Mouse (Mus musculus): Measurements from ENCODE around the gene Crybb1. TPM values are rescaled to one million over a fixed set of nuclear protein-coding genes. Genes with fewer than 3 reads are reported as not detected.

The Crybb1 gene
- polyA plus RNA-seq, 1 experiment from 2014 or later = 0.22 TPM

DNA sequence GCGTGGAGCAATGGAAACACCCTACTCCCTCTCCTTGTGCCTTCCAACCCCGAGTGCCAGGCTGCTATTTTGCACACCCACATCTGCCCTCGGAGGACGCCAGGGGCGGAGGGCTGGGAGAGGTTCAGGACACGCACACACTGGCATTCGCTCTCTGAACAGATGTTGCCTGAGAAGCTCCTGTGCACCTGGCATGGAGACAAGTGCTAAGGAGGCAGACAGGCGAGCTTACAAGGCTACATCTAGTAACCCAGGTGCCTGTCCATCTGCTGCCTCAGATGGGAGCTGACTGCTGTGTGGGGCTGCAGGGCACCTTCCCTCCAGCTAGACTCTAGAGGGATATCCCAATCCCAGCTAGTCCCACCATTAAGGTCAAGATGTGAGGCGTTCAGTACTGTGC, 842 bp downstream of the Crybb1 start:
- no peaks in the 10 kb centered on the region for H3K4me1 ChIP-seq (replicated peaks; ENCODE audit: control insufficient read depth, insufficient read depth, low read length)
- H3K27me3 ChIP-seq (replicated peaks; ENCODE audit: control insufficient read depth, insufficient read depth, low read length) = no peaks in the 10 kb centered on the region
- no peak overlapping the region for H3K9ac ChIP-seq (ENCODE audit: low read depth, low read length)
- no peaks in the 10 kb centered on the region for H3K36me3 ChIP-seq (ENCODE audit: control insufficient read depth, insufficient read depth)
- 73% methylated on average over 9 of the region's 9 CpGs for WGBS
- H3K9me3 ChIP-seq (ENCODE audit: control insufficient read depth) = no peaks in the 10 kb centered on the region
- no peak overlapping the region for H3K4me3 ChIP-seq (ENCODE audit: low read depth, low read length)
- H3K4me2 ChIP-seq (replicated peaks; ENCODE audit: low read depth) = no peak overlapping the region
- TF ChIP-seq CTCF (IDR thresholded peaks at IDR 0.05; ENCODE audit: low read depth) = no peak
- no peak for ATAC-seq
- H3K27ac ChIP-seq (ENCODE audit: low read depth, low read length) = no peak overlapping the region

DNA sequence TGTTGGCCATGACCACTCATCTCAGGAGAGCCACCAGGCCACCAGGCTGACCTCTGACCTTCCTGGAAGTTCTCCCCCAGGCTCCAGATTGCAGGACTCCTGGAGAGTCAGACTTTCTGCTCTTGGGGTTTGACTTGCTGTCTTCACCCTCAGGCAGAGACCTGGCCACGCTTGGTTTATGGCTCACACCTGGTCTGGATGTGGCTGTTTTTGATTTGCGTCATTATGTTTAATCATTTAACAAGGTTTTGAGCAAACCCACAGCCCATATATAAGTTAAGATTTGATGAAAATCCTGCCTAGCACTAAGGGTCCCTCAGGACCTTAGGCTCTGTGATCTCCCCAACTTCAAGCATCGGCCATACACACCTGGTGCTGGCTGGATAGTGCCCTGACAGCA, 2.3 kb downstream of the Crybb1 start:
- 48% methylated on average over 3 of the region's 3 CpGs for WGBS
- H3K27me3 ChIP-seq (replicated peaks; ENCODE audit: control insufficient read depth, insufficient read depth, low read length) = 0 out of 2 replicates have a peak, but pooled peaks cover 5% of the 10 kb centered on the region
- H3K4me2 ChIP-seq (replicated peaks; ENCODE audit: low read depth) = no peak overlapping the region
- no peaks in the 10 kb centered on the region for H3K36me3 ChIP-seq (ENCODE audit: control insufficient read depth, insufficient read depth)
- no peak for TF ChIP-seq CTCF (IDR thresholded peaks at IDR 0.05; ENCODE audit: low read depth)
- no peak overlapping the region for H3K27ac ChIP-seq (ENCODE audit: low read depth, low read length)
- no peak for ATAC-seq
- H3K9me3 ChIP-seq (ENCODE audit: control insufficient read depth) = no peaks in the 10 kb centered on the region
- H3K4me1 ChIP-seq (replicated peaks; ENCODE audit: control insufficient read depth, insufficient read depth, low read length) = no peaks in the 10 kb centered on the region
- no peak overlapping the region for H3K4me3 ChIP-seq (ENCODE audit: low read depth, low read length)
- no peak overlapping the region for H3K9ac ChIP-seq (ENCODE audit: low read depth, low read length)

DNA sequence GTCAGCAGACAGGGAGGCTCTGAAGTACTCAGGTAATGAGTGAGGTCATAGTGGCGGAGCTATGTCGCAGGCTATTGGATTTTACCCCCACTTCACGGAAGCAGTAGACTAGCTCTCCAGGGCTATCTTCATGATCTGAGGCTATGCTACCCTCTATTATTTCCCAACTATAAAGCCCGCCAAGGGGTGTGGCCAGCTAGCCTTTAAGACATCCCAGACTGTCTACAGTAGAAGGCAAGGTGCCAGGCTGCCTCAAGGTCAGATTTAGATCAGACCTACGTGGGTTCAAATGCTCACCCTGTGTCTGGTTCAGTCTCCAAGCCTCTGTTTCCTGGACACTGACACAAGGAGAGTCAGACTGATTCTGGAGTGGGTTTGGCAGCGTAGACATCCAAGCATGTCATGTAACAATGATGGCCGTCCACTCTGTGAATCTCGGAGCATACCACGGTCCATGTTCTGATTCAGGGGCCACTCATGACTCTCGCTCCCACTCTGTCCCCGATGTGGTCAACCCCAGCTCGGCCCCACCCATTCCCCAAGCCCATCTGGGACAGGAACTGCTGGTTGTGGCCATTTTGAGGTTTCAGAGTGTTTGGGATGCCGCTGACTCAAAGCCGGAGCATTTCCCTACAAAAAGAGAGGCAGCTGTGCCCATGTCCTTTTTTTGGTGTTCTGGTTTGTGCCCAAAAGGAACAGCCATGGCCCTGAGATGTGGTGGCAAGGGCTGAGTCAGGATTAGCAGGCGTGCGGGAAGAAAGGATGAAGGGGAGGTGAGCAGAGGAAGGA, 4.4 kb downstream of the Crybb1 start:
- 79% methylated on average over 16 of the region's 16 CpGs for WGBS
- ATAC-seq = peak; percentile 22; the same call in 1 of the 2 replicates
- 0 out of 2 replicates have a peak, but pooled peaks cover 5% of the 10 kb centered on the region for H3K27me3 ChIP-seq (replicated peaks; ENCODE audit: control insufficient read depth, insufficient read depth, low read length)

DNA sequence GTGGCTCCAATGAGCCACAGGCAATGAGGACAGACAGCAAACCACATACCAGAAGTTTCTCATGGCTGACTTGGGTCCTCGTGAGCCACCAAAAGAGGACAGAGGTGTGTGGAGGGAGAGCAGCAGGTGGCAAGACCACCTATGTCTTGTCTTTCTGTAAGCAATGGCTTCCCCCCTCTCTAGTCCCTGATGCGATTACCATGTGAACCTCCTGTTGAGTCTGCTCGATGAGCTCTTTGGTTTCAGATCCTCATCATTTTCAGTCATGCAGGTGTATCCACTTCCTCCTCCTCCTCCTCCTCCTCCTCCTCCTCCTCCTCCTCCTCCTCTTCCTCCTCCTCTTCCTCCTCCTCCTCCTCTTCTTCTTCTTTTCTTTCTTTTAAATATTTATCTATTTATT, 5.2 kb downstream of the Crybb1 start:
- ATAC-seq = no peak
- no peak overlapping the region for H3K4me3 ChIP-seq (ENCODE audit: low read depth, low read length)
- no peak overlapping the region for H3K4me2 ChIP-seq (replicated peaks; ENCODE audit: low read depth)
- H3K27me3 ChIP-seq (replicated peaks; ENCODE audit: control insufficient read depth, insufficient read depth, low read length) = 0 out of 2 replicates have a peak, but pooled peaks cover 5% of the 10 kb centered on the region
- 78% methylated on average over 3 of the region's 3 CpGs for WGBS
- 0 out of 2 replicates have a peak, but pooled peaks cover 1% of the 10 kb centered on the region for H3K4me1 ChIP-seq (replicated peaks; ENCODE audit: control insufficient read depth, insufficient read depth, low read length)
- H3K27ac ChIP-seq (ENCODE audit: low read depth, low read length) = no peak overlapping the region
- no peaks in the 10 kb centered on the region for H3K9me3 ChIP-seq (ENCODE audit: control insufficient read depth)
- no peak for TF ChIP-seq CTCF (IDR thresholded peaks at IDR 0.05; ENCODE audit: low read depth)
- H3K9ac ChIP-seq (ENCODE audit: low read depth, low read length) = no peak overlapping the region
- H3K36me3 ChIP-seq (ENCODE audit: control insufficient read depth, insufficient read depth) = no peaks in the 10 kb centered on the region

More for the DNA sequence above, 4.4 kb downstream of the Crybb1 start:
- Histone ChIP-seq H3K27ac (ENCODE audit: low read depth, low read length) (no peak overlapping the region), H3K36me3 (ENCODE audit: control insufficient read depth, insufficient read depth) (no peaks in the 10 kb centered on the region), H3K4me2 (replicated peaks; ENCODE audit: low read depth) (no peak overlapping the region), H3K4me1 (replicated peaks; ENCODE audit: control insufficient read depth, insufficient read depth, low read length) (no peaks in the 10 kb centered on the region), H3K9ac (ENCODE audit: low read depth, low read length) (no peak overlapping the region), H3K9me3 (ENCODE audit: control insufficient read depth) (no peaks in the 10 kb centered on the region), H3K4me3 (ENCODE audit: low read depth, low read length) (no peak overlapping the region)
- no peak for TF ChIP-seq CTCF (IDR thresholded peaks at IDR 0.05; ENCODE audit: low read depth)

DNA sequence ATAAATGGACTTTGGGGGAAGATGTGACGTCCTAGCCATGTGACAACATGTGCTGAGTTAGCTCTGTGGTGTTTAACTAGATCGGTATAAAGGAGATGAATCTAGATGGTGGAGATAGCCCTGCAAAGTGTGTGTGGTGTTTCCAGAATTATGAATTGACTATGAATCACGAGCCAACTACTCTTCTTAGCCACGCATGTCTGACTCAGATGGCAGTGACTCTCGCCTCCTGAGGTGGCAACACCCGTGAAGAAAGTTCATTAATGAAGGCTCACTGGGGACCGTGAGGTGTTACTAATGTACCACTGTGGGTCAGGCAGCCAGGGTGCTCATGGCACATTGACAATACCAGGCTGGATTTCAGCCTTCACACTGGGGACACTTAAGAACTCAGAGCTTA, 8.5 kb downstream of the Crybb1 start:
- Histone ChIP-seq H3K4me3 (ENCODE audit: low read depth, low read length) (no peak overlapping the region), H3K27ac (ENCODE audit: low read depth, low read length) (no peak overlapping the region), H3K4me1 (replicated peaks; ENCODE audit: control insufficient read depth, insufficient read depth, low read length) (0 out of 2 replicates have a peak, but pooled peaks cover 6% of the 10 kb centered on the region), H3K9me3 (ENCODE audit: control insufficient read depth) (no peaks in the 10 kb centered on the region), H3K4me2 (replicated peaks; ENCODE audit: low read depth) (no peak overlapping the region), H3K9ac (ENCODE audit: low read depth, low read length) (no peak overlapping the region), H3K36me3 (ENCODE audit: control insufficient read depth, insufficient read depth) (no peaks in the 10 kb centered on the region), H3K27me3 (replicated peaks; ENCODE audit: control insufficient read depth, insufficient read depth, low read length) (peaks cover 5% of the 10 kb centered on the region; the same call in 1 of the 2 replicates)
- TF ChIP-seq CTCF (IDR thresholded peaks at IDR 0.05; ENCODE audit: low read depth) = no peak
- 77% methylated on average over 7 of the region's 7 CpGs for WGBS
- ATAC-seq = no peak

DNA sequence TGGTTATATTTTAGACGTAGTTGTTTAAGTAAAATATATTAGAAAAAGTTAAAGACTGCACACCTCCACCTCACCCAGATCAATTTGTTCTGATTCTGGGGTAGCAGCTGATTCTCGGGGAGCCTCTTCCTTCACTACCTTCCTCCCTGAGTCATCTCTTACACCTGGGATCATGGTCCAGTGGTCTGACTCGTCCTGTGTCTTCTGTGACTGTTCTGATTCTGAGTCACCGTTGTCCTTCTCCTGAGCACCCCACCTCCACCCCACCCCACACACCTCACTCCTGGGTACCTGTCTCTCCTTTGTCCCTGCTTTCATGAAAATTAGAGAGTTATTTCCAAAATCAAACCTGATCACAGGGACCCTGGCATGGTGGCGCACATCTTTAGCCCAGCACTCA, 9.5 kb downstream of the Crybb1 start:
- Histone ChIP-seq H3K4me1 (replicated peaks; ENCODE audit: control insufficient read depth, insufficient read depth, low read length) (0 out of 2 replicates have a peak, but pooled peaks cover 6% of the 10 kb centered on the region), H3K27me3 (replicated peaks; ENCODE audit: control insufficient read depth, insufficient read depth, low read length) (peaks cover 5% of the 10 kb centered on the region; the same call in 1 of the 2 replicates), H3K4me2 (replicated peaks; ENCODE audit: low read depth) (0 out of 2 replicates have a peak overlapping the region, but pooled peaks have one; percentile 7), H3K27ac (ENCODE audit: low read depth, low read length) (no peak overlapping the region), H3K9ac (ENCODE audit: low read depth, low read length) (no peak overlapping the region), H3K36me3 (ENCODE audit: control insufficient read depth, insufficient read depth) (no peaks in the 10 kb centered on the region), H3K4me3 (ENCODE audit: low read depth, low read length) (no peak overlapping the region), H3K9me3 (ENCODE audit: control insufficient read depth) (no peaks in the 10 kb centered on the region)
- no peak for ATAC-seq
- TF ChIP-seq CTCF (IDR thresholded peaks at IDR 0.05; ENCODE audit: low read depth) = no peak
- 69% methylated on average over 5 of the region's 5 CpGs for WGBS
